Mouse (Mus musculus) left cerebral cortex, postnatal 25 days (tissue): Measurements from ENCODE around the gene Notch4. TPM values are rescaled to one million over a fixed set of nuclear protein-coding genes. Genes with fewer than 3 reads are reported as not detected.

Source experiments
- DNase-seq, 2 experiments: peaks; one replicate each; pipeline ENCODE4 v3.0.0; 2022; ENCODE audit warnings: low spot score in 2 of 2, mixed read lengths in 1 of 2
- intact Hi-C: fragments of 180-260 bp; cut with DNase I; formaldehyde crosslinking; loops from one replicate; pipeline ENCODE4 v1.15.1; 2025
- total RNA-seq, 2 experiments: library from RNA; stranded (reverse); gene quantifications; 2 replicates each; pipeline ENCODE4 v1.2.3; 2021

The Notch4 gene
- total RNA-seq, 2 experiments from 2014 or later: 10.9 to 11.9 TPM

DNA sequence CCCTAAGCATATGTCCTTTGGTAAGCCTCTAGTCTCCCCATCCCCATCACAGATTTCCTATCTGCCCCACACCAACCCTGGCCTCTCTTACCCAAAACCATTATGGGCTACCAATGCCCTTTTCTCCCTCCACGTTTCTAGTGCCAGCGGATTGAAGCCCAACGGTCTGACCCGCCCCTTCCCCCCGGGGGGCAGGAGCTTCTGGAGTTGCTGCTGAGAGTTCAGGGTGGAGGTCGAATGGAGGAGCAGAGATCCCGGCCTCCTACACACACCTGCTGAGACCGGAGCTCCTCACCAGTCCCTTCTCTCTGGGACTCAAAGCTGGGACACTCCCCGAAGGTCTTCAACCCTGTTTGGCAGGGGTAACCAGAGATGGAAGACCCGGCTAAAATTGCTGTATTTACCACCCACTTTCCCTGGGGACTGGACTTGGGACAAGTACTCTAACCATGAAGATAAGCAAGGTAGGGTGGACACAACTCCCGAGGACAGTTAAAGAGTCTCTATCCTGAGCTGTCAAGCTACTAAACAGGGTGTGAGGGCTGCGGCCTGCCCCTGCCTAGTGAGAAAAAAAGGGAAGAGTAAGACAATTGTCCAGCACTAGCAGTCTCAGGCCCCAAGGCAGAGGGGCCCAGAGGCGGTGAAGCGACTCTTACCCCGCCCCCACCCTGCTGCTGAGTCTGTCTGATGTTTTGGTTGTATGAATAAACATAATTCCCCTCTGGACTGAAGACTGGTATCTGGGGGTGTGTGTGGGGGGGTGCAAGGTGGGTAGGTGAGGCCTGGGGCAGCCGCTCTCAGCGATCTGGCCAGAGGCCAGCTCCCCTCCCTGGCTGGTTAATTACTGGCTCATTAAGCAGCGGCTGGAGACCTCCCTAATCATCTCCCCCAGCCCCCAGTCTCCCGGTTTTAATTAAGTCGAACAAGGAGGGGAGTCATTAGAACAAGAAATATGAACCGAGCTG lies 27.2 kb downstream of the Notch4 start, which contains the start of gene Pbx2:
Gene Pbx2 (plus strand): TSS at position 238 of the 965 bp plus-strand sequence.
- intact Hi-C loops: loop anchor here (5.0 kb wide), 1 partner anchor 36 kb away; the partner anchor contains the start of genes Ppt2 and Prrt1

DNA sequence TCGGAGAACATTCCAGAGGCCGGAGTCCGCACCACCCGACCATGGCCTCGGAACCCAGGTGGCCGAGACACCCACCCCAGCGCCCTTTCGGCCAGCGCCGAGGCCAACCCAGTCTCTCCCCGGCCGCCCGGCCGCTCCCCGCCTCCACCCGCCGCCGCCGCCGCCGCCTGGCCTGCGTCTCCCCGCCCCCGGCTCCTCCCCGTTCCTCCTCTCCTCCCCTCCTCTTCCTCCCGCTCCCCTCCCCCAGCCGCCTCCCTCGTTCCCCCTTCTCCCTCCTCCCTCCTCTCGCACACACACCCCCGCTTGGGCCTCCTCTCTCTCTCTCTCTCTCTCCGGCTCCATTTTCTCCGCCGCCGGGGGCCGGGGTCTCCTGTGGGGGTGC lies 27.9 kb downstream of the Notch4 start:
- intact Hi-C loops: loop anchor here (5.0 kb wide), 1 partner anchor 35 kb away; the partner anchor contains the start of genes Ppt2 and Prrt1
- DNase-seq: peak; percentile 78 to 82

More for the DNA sequence above, 27.2 kb downstream of the Notch4 start, which contains the start of gene Pbx2:
- DNase-seq: peak in 1 of 2 experiments; percentile 32

DNA sequence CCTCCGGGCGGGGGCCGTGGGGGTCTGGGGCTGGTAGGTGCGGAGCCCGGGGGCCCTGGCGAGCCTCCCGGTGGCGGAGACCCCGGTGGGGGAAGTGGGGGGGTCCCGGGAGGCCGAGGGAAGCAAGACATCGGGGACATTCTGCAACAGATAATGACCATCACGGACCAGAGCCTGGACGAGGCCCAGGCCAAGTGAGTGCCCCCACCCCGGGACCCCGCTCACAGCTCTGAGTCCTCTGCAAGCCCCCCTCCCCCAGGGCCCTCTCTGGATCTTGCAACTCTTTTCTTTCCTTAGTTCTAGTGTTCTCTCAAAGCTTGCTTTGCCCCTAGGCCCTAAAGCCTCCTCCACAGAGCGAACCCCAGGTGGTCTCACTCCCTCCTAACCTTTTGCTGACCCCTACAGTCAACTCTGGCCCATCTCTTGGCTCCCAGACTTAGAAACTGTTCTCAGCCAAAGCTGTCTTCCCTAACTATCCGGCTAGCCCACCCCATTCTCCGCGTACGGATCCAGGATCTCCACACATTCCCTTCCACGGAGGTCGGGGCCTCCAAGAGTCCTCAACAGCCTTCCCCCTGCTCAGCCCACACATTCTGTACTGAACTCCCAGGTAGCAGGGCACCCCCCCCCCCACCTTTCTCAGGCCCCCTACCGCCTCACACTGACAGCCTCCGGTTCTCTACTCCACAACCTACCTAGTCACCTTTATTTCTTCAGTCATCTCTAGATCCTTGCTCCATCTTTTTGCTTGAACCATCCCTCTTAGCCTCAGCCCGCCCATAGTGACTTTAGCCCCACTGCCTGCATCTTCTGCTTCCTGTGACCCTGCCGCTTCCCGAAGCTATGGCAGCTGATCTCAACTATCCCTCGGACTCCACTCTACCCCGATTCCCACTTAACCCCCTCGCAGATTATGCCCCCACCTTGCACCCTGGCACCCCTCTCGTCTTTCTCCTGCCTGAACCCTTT lies 28.8 kb downstream of the Notch4 start:
- DNase-seq: peak in 1 of 2 experiments; percentile 48
- intact Hi-C loops: loop anchor here (5.0 kb wide), 1 partner anchor 34 kb away; the partner anchor contains the start of genes Ppt2 and Prrt1

DNA sequence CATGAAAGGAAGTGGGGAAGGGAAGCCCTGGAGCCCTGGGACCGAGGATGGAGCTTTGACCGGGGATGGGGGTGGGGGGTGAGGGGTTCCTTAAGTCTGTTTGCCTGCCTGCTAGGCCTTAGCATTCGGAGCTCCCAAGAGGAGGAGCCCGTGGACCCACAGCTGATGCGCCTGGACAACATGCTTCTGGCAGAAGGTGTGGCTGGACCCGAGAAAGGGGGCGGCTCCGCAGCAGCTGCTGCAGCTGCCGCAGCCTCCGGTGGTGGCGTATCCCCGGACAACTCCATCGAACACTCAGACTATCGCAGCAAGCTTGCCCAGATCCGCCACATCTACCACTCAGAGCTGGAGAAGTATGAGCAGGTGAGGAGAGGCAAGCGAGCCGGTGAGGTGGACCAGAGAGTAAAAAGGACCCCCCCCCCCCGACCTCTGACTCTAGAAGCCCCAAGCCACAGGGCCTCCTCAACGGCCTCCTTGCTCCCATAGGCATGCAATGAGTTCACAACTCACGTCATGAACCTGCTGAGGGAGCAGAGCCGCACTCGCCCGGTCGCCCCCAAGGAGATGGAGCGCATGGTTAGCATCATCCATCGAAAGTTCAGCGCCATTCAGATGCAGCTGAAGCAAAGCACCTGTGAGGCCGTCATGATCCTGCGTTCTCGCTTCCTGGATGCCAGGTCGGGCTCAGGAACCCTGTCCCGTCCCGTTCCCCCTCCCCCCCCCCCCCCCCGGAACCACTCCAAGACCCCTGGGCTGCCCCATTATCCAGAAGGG lies 29.9 kb downstream of the Notch4 start:
- intact Hi-C loops: loop anchor here (5.0 kb wide), 1 partner anchor 33 kb away; the partner anchor contains the start of genes Ppt2 and Prrt1
- DNase-seq: no peak

DNA sequence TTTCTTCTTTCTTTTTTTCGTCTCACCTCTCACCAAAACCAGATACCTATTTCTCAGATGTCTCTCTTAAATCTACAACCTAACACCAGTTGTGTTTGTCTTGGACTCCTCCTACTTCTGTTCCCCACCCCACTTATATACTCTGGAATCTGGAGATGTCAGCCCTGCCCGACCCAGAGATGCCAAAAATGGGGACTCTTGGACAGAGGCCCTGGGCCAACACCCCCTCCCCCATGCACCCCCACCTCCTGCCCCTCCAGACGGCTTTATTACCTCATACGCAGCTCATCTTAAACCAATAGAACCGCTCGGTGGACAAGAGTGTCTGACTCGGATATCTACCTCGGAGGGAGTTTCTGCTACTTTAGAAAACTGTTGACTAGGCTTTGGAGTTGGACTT lies 32.0 kb downstream of the Notch4 start:
- intact Hi-C loops: no loop called here
- no peak for DNase-seq

DNA sequence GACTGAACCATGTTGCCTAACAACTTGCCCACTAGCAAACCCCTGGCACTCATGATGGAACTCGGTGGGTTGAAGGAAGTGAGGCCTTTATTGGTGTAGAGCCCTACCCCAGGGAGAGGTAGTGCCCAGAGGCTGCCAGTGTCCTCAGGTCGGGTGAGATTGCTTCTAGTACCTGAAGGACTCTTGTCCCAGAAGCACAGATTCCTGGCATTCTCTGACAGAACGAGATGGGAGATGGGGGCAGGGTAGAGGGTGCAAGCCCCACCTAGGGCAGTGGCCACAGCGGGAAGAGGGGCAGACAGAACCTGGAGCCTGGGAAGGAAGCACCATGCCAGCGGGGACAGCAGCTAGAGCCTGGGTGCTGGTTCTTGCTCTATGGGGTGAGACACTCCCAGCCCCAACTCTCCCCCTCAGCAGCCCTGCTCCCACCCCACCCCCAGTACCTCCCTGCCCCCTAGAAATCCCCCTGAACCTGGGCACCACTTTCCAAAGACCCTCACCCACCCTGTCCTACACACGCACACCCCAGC lies 33.6 kb downstream of the Notch4 start, which contains the start of gene Ager:
Gene Ager (plus strand): TSS at position 297 of the 530 bp plus-strand sequence.
- no peak for DNase-seq
- intact Hi-C loops: no loop called here

DNA sequence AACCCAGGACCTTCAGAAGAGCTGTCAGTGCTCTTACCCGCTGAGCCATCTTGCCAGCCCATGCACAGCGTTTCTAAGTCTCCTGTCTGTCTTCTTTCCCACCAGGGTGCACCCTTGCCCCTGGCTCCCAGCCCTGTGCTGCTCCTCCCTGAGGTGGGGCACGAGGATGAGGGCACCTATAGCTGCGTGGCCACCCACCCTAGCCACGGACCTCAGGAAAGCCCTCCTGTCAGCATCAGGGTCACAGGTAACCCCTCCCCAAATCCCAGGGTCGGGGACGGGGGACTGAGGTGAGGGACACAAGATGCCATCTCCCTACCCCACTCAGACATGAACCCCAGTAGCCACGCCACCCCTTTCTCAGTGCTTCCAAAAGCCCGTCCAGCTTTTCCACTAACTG lies 35.8 kb downstream of the Notch4 start:
- intact Hi-C loops: no loop called here

GRCm38 (mm10) chr17:34601796-34602195 lies 37.7 kb downstream of the Notch4 start:
- DNase-seq: no peak
- intact Hi-C loops: no loop called here

More for the DNA sequence above, 35.8 kb downstream of the Notch4 start:
- no peak for DNase-seq

DNA sequence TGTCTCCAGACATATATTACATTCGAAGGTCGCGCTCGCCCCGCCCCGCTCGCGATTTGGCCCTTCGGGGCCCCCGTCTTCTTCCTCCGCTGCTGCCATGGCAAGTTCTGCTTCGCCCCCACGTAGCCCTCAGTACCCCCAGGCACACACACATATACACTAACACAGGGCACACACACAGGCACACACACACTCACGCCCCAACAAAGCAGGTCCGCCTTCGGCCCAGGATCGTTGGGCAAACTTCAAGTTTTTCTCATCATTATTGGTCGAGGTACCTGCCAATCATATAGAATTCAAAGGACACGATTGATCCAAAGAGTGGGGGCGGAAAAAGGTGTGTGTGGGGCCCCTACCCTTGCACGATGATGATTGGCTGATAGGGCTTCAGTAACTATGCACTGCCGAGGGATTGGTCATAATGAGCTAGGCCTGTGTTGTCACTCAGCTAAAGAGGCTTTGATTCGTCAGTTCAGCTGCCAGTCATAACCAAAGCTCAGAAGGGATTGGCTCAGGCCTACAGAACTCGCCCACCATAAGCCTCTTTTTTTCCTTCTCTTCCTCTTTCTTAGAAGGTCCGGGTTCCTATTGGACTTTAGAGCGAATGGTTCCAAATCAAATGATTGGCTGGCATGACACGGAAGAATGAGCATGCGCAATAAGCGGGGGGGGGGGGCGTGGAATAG lies 39.5 kb downstream of the Notch4 start, which contains the start of gene Rnf5:
Gene Rnf5 (minus strand): TSS at position 316 of the 686 bp plus-strand sequence.
- intact Hi-C loops: no loop called here
- peak; percentile 99 to 100 for DNase-seq

- peak; percentile 96 to 99 for DNase-seq
- intact Hi-C loops: no loop called here
Measured at GRCm38 (mm10) chr17:34604061-34604508, 40.0 kb downstream of the Notch4 start, which contains the start of gene Agpat1. Gene Agpat1 (plus strand): TSS chr17:34604262.

DNA sequence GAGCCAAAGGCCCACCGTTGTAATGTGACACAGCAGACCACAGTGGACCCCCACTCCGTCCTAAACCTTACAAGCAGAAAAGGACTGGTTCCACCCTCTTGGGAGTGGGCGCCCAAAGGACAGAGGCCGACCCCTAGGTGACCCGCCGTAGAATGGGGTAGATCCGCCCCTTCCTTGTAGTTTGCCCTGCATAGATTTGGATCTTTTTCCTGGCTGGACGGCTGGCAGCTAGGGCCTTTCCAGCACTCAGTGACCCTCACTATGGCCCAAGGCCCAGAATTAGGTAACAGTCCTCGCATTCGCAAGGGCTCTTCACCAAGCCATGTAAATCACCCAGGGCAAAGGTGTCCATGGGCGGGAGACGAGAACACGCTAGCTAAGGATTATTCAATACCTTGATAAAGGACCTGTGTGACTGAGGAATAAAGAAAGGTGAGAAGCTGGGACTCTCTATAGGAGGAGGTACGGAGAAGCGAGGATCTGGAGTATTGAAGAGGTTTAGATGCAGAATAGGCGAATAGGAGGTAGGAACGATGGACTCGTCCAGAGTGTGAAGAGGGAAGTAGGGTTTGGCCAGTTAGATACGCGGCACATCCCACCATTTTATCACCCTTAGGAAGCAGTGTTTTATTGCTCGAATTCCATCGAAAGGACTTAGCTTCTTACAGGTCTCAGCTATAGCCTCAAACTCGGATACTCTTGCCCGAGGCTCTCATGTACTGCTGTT lies 40.6 kb downstream of the Notch4 start:
- intact Hi-C loops: loop anchor here (1.0 kb wide), 1 partner anchor 24 kb away; the partner anchor contains the start of gene Ppt2
- peak in 1 of 2 experiments; percentile 20 for DNase-seq

- DNase-seq: peak; percentile 99
- intact Hi-C loops: loop anchor here (1.0 kb wide), 1 partner anchor 23 kb away; the partner anchor contains the start of gene Ppt2
Measured at GRCm38 (mm10) chr17:34605609-34606008, 41.5 kb downstream of the Notch4 start.

- intact Hi-C loops: no loop called here
Measured at GRCm38 (mm10) chr17:34606186-34607039, 42.3 kb downstream of the Notch4 start.

DNA sequence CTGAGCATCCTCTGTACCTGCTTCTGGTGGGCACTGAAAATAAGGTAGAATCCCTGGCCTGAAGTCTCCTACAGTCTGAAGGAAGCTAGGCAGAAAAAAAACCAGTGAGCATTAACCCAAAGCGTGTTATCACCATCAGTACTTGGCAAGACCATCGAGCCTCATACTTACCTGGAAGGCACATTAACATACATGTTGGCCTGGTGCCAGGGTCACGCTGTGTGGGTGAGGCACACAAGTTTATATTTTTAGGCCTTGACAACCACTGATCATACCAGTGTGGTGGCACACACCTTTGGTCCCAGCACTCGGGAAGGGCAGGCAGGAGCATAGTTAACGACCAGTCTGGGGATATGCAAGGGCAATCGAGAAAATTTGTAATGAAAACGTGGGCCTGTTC lies 43.9 kb downstream of the Notch4 start:
- intact Hi-C loops: no loop called here
- no peak for DNase-seq

More at GRCm38 (mm10) chr17:34606186-34607039, 42.3 kb downstream of the Notch4 start:
- no peak for DNase-seq

DNA sequence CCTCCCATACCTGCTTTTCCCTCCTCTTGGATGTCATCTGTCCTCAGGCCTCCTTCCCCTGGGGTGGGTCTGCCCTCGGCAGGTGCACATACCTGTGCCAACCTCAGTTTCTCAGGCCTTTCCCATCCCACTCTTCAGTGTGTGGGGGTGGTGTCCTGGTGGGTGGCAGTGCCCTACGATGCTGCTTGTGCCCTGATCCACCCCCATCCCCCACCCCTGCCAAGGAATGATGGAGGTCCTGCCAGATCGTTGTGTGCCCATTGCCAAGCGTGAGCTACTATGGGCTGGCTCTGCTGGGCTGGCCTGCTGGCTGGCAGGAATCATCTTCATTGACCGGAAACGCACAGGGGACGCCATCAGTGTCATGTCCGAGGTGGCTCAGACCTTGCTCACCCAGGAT lies 47.0 kb downstream of the Notch4 start:
- DNase-seq: no peak
- intact Hi-C loops: no loop called here
